Mouse (Mus musculus) lung, postnatal 4 days (tissue): ENCODE results near the gene Smok2a.
"Not testable (repeated sequence)": the region's sequence is repeated elsewhere in the genome, so short reads cannot be mapped to it uniquely, and the experiment has no call there.

Source experiments
- DNase-seq, 2 experiments: peaks; one replicate each; pipeline ENCODE4 v3.0.0; 2021

Gene Smok2a

DNA sequence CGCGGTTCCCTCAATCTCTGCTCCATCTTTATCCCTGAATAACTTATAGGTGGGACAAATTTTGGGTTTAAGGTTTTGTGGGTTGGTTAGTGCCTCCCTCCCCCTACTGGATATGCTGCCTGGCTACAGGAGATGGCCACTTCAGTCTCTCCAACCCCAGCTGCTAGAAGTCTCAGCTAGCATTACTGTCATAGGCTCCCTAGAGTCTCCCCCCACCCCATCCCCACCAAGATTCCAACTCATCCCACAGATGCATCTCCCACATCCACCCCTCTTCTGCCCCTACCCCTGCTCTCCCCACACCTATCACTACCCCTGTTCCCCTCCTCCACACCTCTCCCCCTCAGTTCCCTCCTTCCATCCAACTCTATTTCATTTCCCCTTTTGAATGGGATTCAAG, 933 bp downstream of the Smok2a start:
- DNase-seq: peak in 1 of 2 experiments; percentile 12

DNA sequence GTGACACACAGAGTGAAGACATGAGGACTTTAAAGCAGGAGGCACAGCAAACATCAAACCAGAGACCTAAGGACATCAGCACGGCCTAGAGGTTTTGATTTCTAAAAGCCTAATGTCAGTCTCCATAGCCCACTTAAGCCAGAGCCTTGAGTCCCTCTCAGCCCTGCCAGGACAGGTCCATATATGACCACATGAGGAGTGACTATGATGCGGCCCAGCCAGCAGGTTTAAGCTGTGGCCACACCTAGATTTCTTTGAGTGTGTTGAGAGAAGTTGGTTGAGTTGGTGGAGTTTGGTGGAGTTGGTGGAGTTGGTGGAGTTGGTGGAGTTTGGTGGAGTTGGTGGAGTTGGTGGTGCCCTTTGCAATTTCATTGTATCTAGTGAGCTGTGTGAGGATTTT, 9.0 kb downstream of the Smok2a start, which contains the start of gene Smok2b:
Gene Smok2b (plus strand): TSS at position 301 of the 400 bp plus-strand sequence.
- peak in 1 of 2 experiments; percentile 24 for DNase-seq

DNA sequence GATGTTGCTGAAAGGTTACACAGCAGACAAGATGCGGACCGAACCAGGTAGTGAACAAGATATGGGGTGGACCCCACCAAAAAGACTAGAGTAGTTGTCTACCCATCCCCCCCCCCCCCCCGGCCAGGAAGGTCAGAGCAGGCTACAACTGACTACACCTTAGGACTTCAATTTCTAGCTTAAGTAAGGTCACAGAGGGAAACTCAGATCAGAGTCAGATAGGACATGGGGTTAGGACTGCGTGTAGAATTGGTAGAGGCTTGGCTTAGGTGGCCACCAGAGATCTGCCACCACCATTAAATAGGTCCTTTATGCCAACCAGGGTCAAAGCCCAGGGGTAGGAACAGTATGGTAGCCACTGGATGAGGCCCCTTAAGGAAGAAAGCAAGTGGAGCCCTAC, 18.5 kb downstream of the Smok2a start:
- peak in 1 of 2 experiments; percentile 6 for DNase-seq

DNA sequence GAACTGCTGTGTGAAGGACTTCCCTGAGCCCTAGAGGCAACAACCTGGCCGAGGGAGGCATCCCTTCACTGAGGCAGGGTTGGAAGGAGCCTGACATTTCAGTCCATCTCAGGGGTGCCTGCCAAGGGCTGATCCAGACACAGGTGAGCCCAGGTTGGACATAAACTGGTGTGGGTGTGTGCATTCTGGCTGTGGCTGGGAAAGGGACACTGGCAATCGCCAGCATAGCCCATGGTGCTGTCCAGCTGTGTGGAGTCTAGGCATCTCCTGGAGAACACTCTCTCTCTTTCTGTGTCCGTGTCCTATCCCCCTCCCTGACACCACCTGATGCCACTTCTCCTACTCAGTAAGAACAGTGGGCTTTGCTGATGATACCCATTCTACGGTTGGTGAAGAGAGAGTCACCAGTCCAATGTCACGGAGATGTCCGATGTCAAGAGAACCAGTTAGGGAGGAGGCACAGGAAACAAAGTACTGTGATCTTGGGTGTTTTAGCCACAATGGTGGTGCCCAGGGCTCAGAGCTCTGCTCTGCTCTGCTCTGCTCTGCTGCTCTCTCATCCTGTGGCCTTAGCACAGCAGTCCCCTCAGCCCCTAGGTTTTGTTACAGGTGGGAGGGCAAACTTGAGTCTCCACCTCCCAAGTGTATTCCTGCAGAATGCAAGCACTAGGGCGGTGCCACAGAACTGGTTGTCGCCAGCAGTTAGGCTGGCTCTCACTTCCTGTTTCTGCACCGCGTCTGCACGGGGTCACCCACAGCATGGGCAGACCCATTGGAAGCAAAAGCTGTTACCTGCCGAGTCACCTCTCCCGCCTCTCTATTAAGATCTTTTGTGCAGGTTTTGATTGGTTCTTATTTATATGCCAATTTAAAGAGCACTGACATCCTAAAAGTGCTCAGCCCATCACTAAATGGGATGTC, 20.1 kb downstream of the Smok2a start:
- DNase-seq: peak in 1 of 2 experiments; percentile 16

DNA sequence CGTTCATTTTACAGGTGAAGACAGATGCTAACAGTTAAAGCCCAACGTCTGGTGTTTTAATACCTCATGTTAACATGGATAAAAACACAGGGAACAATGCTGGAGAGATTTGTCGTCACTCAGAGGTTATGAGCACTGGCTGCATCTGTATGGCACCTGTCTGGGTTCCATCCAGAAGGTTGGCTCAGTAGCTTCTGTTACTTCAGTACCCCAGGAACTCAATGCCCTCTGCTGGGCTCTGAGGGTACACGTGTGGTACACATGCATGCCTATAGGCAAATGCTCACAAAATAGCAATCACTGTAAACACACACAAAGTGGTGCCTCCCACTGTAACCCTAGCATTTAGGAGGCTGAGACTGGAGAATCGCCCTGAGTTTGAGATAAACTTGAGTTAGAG, 33.8 kb downstream of the Smok2a start:
- not testable (repeated sequence) for DNase-seq
